Mouse (Mus musculus) myocyte (in vitro differentiated cells): ENCODE results near the gene Nupr1.

ENCODE experiments used
- CEBPB ChIP-seq: IDR thresholded peaks from 2 replicates; pipeline ENCODE4 v1.6.1; 2011; ENCODE audit warnings: mild to moderate bottlenecking, moderate library complexity; ENCODE audit not compliant: poor library complexity, insufficient read depth, severe bottlenecking
- E2F4 ChIP-seq: IDR thresholded peaks from one replicate; pipeline ENCODE4 v1.6.1; 2011; ENCODE audit warnings: mild to moderate bottlenecking, control low read depth, moderate library complexity; ENCODE audit not compliant: insufficient read depth
- MAX ChIP-seq: IDR thresholded peaks from one replicate; pipeline ENCODE4 v1.6.1; 2011; ENCODE audit warnings: low read depth, mild to moderate bottlenecking, control low read depth
- MYOG ChIP-seq, 3 experiments: IDR thresholded peaks; one replicate each; pipeline ENCODE4 v1.6.1; 2011; ENCODE audit warnings: control low read depth in 2 of 3, low read depth in 2 of 3, mild to moderate bottlenecking in 2 of 3; ENCODE audit not compliant: insufficient read length in 2 of 3, control insufficient read depth in 1 of 3, insufficient read depth in 1 of 3
- POLR2A ChIP-seq: IDR thresholded peaks from one replicate; pipeline ENCODE4 v1.6.1; 2011; ENCODE audit warnings: low read depth, mild to moderate bottlenecking, control low read depth, moderate library complexity; ENCODE audit not compliant: insufficient read length
- SRF ChIP-seq: IDR thresholded peaks from one replicate; pipeline ENCODE4 v1.6.1; 2011; ENCODE audit warnings: low read depth; ENCODE audit not compliant: control insufficient read depth, insufficient read length
- USF1 ChIP-seq: IDR thresholded peaks from one replicate; pipeline ENCODE4 v1.6.1; 2011; ENCODE audit warnings: low read depth, mild to moderate bottlenecking, control low read depth, moderate library complexity

GRCm38 (mm10) chr7:126594862-126595561, 35.6 kb downstream of the Nupr1 start, which contains the start of gene Il27:
- TF ChIP-seq MYOG (IDR thresholded peaks at IDR 0.05; ENCODE audit: control insufficient read depth in 1 of 3, insufficient read depth in 1 of 3, insufficient read length in 2 of 3, low read depth in 2 of 3): no peak
- no peak for TF ChIP-seq POLR2A
- TF ChIP-seq CEBPB: no peak
- TF ChIP-seq MAX: no peak
- no peak for TF ChIP-seq USF1
- no peak for TF ChIP-seq E2F4
- no peak for TF ChIP-seq SRF
